In the genomic region with DNA sequence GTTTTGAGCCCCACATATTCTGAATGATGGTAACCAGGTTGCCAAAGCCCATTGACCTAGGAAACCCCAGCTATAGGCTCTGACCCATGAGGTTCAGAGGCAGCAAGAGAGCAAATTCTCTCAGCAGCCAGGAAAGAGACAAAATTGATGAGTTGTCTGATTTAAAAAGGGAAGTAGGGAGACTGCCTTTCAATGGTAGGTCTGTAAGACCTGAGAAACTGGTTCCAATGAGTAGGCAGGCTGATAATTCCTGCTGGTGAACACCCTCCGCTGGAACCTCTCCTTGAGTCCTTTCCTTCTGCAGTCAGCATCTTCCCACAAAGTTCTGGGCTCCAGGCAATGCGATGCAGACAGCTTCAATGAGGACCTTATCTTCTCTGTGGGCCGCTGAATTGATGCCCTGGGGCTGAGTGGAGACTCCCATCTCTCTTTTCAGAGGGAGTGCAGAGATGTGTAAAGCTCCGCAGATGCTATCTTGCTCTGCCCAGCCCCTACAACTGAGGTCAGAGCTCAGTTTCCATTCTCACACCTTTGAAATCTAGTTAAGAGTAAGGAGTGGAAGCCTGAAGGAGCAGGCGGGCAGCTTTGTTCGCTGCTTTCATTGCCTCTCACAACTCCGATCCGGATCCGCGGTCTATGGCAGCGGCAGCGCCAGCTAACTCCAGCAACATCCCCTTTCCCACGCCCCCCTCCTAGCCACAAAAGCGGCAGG, we compare ENCODE assay signal across 8 mouse cellular contexts.
A peak's percentile ranks its signal among the peaks of the same experiment; 100 is the strongest.
DNase-seq lines count a peak whose midpoint lies in the region; ATAC-seq and TF ChIP-seq lines count a peak whose summit lies in the region.

No protein-coding gene starts in this region.

- H3K79me2 ChIP-seq in CH12.LX (replicated peaks; ENCODE audit: control insufficient read depth, extremely low read depth, insufficient read depth, poor library complexity, severe bottlenecking) = no peaks in the 10 kb centered on the region

- no peak for TF ChIP-seq EP300 in CH12.LX (IDR thresholded peaks at IDR 0.05; ENCODE audit: low read length)

- H3K9ac ChIP-seq in heart, embryonic 12.5 days = peak overlapping the region; percentile 90
- no peak overlapping the region for H3K9ac ChIP-seq in CH12.LX (ENCODE audit: insufficient read depth, low read depth)
- H3K9ac ChIP-seq in forebrain, embryonic 12.5 days = peak overlapping the region; percentile 51
- 0 out of 2 replicates have a peak overlapping the region, but pooled peaks have one; percentile 43 for H3K9ac ChIP-seq in liver, embryonic 13.5 days

- H3K4me2 ChIP-seq in heart, embryonic 12.5 days = peak overlapping the region; percentile 94
- peak overlapping the region; percentile 75 for H3K4me2 ChIP-seq in CH12.LX (ENCODE audit: insufficient read depth, low read depth, poor library complexity, severe bottlenecking)
- peak overlapping the region; percentile 75 for H3K4me2 ChIP-seq in forebrain, embryonic 12.5 days
- H3K4me2 ChIP-seq in liver, embryonic 13.5 days = peak overlapping the region; percentile 81

- no peak for DNase-seq in heart, adult 9 months (ENCODE audit: low spot score in 2 of 2)
- no peak for DNase-seq in CH12.LX (ENCODE audit: extremely low read depth)
- DNase-seq in liver, embryonic 13.5 days = no peak
- DNase-seq in urinary bladder, postnatal 10 days (ENCODE audit: low spot score) = no peak
- DNase-seq in kidney, postnatal 4 days = no peak
- DNase-seq in urinary bladder, adult 2 months (ENCODE audit: low spot score) = no peak

- TF ChIP-seq POLR2A in CH12.LX (IDR thresholded peaks at IDR 0.05; ENCODE audit: low read depth, low read length) = no peak

- H3K4me3 ChIP-seq in heart, embryonic 12.5 days = peak overlapping the region; percentile 71
- H3K4me3 ChIP-seq in CH12.LX (replicated peaks in 1 of 3; ENCODE audit: low read depth in 2 of 3, low read length in 2 of 3, poor library complexity in 1 of 3) = no peak overlapping the region
- H3K4me3 ChIP-seq in forebrain, embryonic 12.5 days (replicated peaks) = peak overlapping the region; percentile 49
- H3K4me3 ChIP-seq in liver, embryonic 13.5 days (replicated peaks) = peak overlapping the region; percentile 65

- TF ChIP-seq CTCF in CH12.LX (conservative IDR thresholded peaks at IDR 0.05 in 1 of 2, IDR thresholded peaks at IDR 0.05 in 1 of 2; ENCODE audit: low read depth in 2 of 2, low read length in 2 of 2) = no peak

- no peak for ATAC-seq in heart, embryonic 12.5 days (ENCODE audit: insufficient number of reproducible peaks, low FRiP score)
- ATAC-seq in forebrain, embryonic 12.5 days (ENCODE audit: low FRiP score) = no peak
- peak; percentile 16; the same call in 1 of the 2 replicates for ATAC-seq in liver, embryonic 13.5 days (ENCODE audit: low read depth)

- in situ Hi-C loops in CH12.LX (cut with MboI; ENCODE audit: low pct_ligation_motif_present, low pct_unique_long_range_greater_than_20kb, low sequenced_read_pairs) = no loop called here

- peaks cover 6% of the 10 kb centered on the region; the same call in 1 of the 2 replicates for H3K36me3 ChIP-seq in heart, embryonic 12.5 days
- no peaks in the 10 kb centered on the region for H3K36me3 ChIP-seq in CH12.LX (replicated peaks in 1 of 2; ENCODE audit: control insufficient read depth in 1 of 2, insufficient read depth in 1 of 2, low read length in 1 of 2)
- no peaks in the 10 kb centered on the region for H3K36me3 ChIP-seq in forebrain, embryonic 12.5 days (replicated peaks)
- H3K36me3 ChIP-seq in liver, embryonic 13.5 days = no peaks in the 10 kb centered on the region

- no peak for TF ChIP-seq RAD21 in CH12.LX (IDR thresholded peaks at IDR 0.05; ENCODE audit: low read depth, low read length)

- dilution Hi-C loops in CH12.LX (cut with MboI; ENCODE audit: extremely low pct_ligation_motif_present, extremely low pct_unique_long_range_greater_than_20kb, low sequenced_read_pairs) = no loop called here

- peaks cover 32% of the 10 kb centered on the region for H3K4me1 ChIP-seq in heart, embryonic 12.5 days (replicated peaks)
- H3K4me1 ChIP-seq in CH12.LX (ENCODE audit: control insufficient read depth in 1 of 2, insufficient read depth in 2 of 2) = peaks cover 3 to 13% of the 10 kb centered on the region in 2 experiments; a peak in 2 of 4 replicates
- peaks cover 38% of the 10 kb centered on the region for H3K4me1 ChIP-seq in forebrain, embryonic 12.5 days
- peaks cover 42% of the 10 kb centered on the region for H3K4me1 ChIP-seq in liver, embryonic 13.5 days (replicated peaks)

- H3K27ac ChIP-seq in heart, embryonic 12.5 days (ENCODE audit: poor library complexity, severe bottlenecking) = peak overlapping the region; percentile 82
- no peak overlapping the region for H3K27ac ChIP-seq in CH12.LX (ENCODE audit: insufficient read depth, low read depth)
- peak overlapping the region; percentile 70 for H3K27ac ChIP-seq in forebrain, embryonic 12.5 days
- H3K27ac ChIP-seq in liver, embryonic 13.5 days = no peak overlapping the region

- H3K27me3 ChIP-seq in heart, embryonic 12.5 days (replicated peaks) = no peaks in the 10 kb centered on the region
- H3K27me3 ChIP-seq in CH12.LX (replicated peaks) = peaks cover 67% of the 10 kb centered on the region
- H3K27me3 ChIP-seq in forebrain, embryonic 12.5 days = peaks cover 22% of the 10 kb centered on the region
- H3K27me3 ChIP-seq in liver, embryonic 13.5 days = peaks cover 56% of the 10 kb centered on the region

- 2% methylated on average over 14 of the region's 14 CpGs for WGBS in heart, embryonic 12.5 days
- WGBS in forebrain, embryonic 12.5 days = 2% methylated on average over 14 of the region's 14 CpGs
- WGBS in liver, embryonic 13.5 days (ENCODE audit: insufficient replicate concordance) = 3% methylated on average over 14 of the region's 14 CpGs

- H3K9me3 ChIP-seq in heart, embryonic 12.5 days (replicated peaks) = no peaks in the 10 kb centered on the region
- H3K9me3 ChIP-seq in CH12.LX (replicated peaks; ENCODE audit: low read length) = no peaks in the 10 kb centered on the region
- H3K9me3 ChIP-seq in forebrain, embryonic 12.5 days = no peaks in the 10 kb centered on the region
- H3K9me3 ChIP-seq in liver, embryonic 13.5 days (replicated peaks) = no peaks in the 10 kb centered on the region

TF ChIP-seq in CH12.LX, 34 proteins besides CTCF, POLR2A, EP300 and RAD21:
- TF ChIP-seq HCFC1 (IDR thresholded peaks at IDR 0.05; ENCODE audit: low read depth, low read length) (no peak), MAX (IDR thresholded peaks at IDR 0.05; ENCODE audit: low read length) (no peak)

Comparison
In these comparisons a context has a peak if more than half of its experiments do, and no peak if none do; other contexts are left out.
1. H3K27ac ChIP-seq: peak in heart, embryonic 12.5 days (single experiment) and forebrain, embryonic 12.5 days (single experiment); none in CH12.LX (single experiment) and liver, embryonic 13.5 days (single experiment).
2. H3K4me3 ChIP-seq: peak in heart, embryonic 12.5 days (single experiment), forebrain, embryonic 12.5 days (single experiment) and liver, embryonic 13.5 days (single experiment); none in CH12.LX (0 of 3).
3. Peak in every context shown above with its lines, with median percentiles within 50 percentile points of each other: H3K4me2 ChIP-seq.